Mouse (Mus musculus) limb, embryonic 15.5 days (tissue): ENCODE results near the gene Ppcdc. TPM values are rescaled to one million over a fixed set of nuclear protein-coding genes. Genes with fewer than 3 reads are reported as not detected.

Experiments used
- ATAC-seq: fragments of 200-750 bp; cut with Nextera tagmentation; 2 replicates; pipeline ENCODE4 v1.8.0; 2017; ENCODE audit warnings: low read depth, moderate TSS enrichment; ENCODE audit not compliant: insufficient number of reproducible peaks, low FRiP score, low TSS enrichment
- H3K27ac ChIP-seq: fragments of 300-500 bp; sonication (generic); 2 replicates; pipeline ENCODE4 v1.5.1; 2015; ENCODE audit warnings: moderate library complexity, mild to moderate bottlenecking, inconsistent platforms
- H3K27me3 ChIP-seq: fragments of 300-500 bp; sonication (generic); 2 replicates; pipeline ENCODE4 v1.6.1; 2015; ENCODE audit warnings: inconsistent platforms
- H3K36me3 ChIP-seq: fragments of 300-500 bp; sonication (generic); 2 replicates; pipeline ENCODE4 v1.6.1; 2015; ENCODE audit warnings: inconsistent platforms
- H3K4me1 ChIP-seq: fragments of 300-500 bp; sonication (generic); 2 replicates; pipeline ENCODE4 v1.6.1; 2015; ENCODE audit warnings: inconsistent platforms
- H3K4me2 ChIP-seq: fragments of 300-500 bp; sonication (generic); 2 replicates; pipeline ENCODE4 v1.6.1; 2015; ENCODE audit warnings: mild to moderate bottlenecking, inconsistent platforms
- H3K4me3 ChIP-seq: fragments of 300-500 bp; sonication (generic); 2 replicates; pipeline ENCODE4 v1.5.1; 2015; ENCODE audit warnings: mild to moderate bottlenecking, inconsistent platforms
- H3K9ac ChIP-seq: fragments of 300-500 bp; sonication (generic); 2 replicates; pipeline ENCODE4 v1.6.1; 2015; ENCODE audit warnings: inconsistent platforms
- H3K9me3 ChIP-seq: fragments of 300-500 bp; sonication (generic); 2 replicates; pipeline ENCODE4 v1.6.1; 2016; ENCODE audit warnings: inconsistent platforms
- WGBS: fragments of 180-500 bp; shearing (Covaris S2); methylation state at CpG from one replicate; pipeline ENCODE4 v1.1.7; 2015; 5-methylcytosine and 5-hydroxymethylcytosine counted together
- polyA plus RNA-seq: library from polyadenylated mRNA; unstranded; fragments of >200 nt; fragmentation: Nextera tagmentation; extraction: Ambion mirVana; gene quantifications from 2 replicates; pipeline ENCODE4 v1.2.1, GENCODE M21; 2015

The Ppcdc gene
- polyA plus RNA-seq, 1 experiment from 2014 or later: 23.3 TPM

GRCm38 (mm10) chr9:57402318-57403251 is 37.3 kb downstream of the Ppcdc start:
- no peak overlapping the region for H3K9ac ChIP-seq

GRCm38 (mm10) chr9:57398773-57399172 is 41.2 kb downstream of the Ppcdc start:
- WGBS: 98% methylated on average over 2 of the region's 2 CpGs
- H3K36me3 ChIP-seq: no peaks in the 10 kb centered on the region
- no peaks in the 10 kb centered on the region for H3K9me3 ChIP-seq
- no peaks in the 10 kb centered on the region for H3K27me3 ChIP-seq
- H3K27ac ChIP-seq: no peak overlapping the region
- H3K9ac ChIP-seq: no peak overlapping the region
- ATAC-seq: no peak
- no peak overlapping the region for H3K4me2 ChIP-seq
- H3K4me1 ChIP-seq: no peaks in the 10 kb centered on the region
- H3K4me3 ChIP-seq: no peak overlapping the region

More at GRCm38 (mm10) chr9:57402318-57403251, 37.3 kb downstream of the Ppcdc start:
- Histone ChIP-seq H3K4me1 (no peaks in the 10 kb centered on the region), H3K4me3 (no peak overlapping the region), H3K27me3 (no peaks in the 10 kb centered on the region), H3K36me3 (no peaks in the 10 kb centered on the region), H3K27ac (no peak overlapping the region), H3K4me2 (no peak overlapping the region), H3K9me3 (no peaks in the 10 kb centered on the region)
- no peak for ATAC-seq
- 73% methylated on average over 15 of the region's 15 CpGs for WGBS

- Histone ChIP-seq H3K4me2 (no peak overlapping the region), H3K27ac (no peak overlapping the region), H3K27me3 (no peaks in the 10 kb centered on the region), H3K9ac (no peak overlapping the region), H3K4me3 (no peak overlapping the region), H3K36me3 (no peaks in the 10 kb centered on the region), H3K9me3 (no peaks in the 10 kb centered on the region), H3K4me1 (no peaks in the 10 kb centered on the region)
- WGBS: 74% methylated on average over 1 of the region's 1 CpGs
- no peak for ATAC-seq
These were observed 47.0 kb downstream of the Ppcdc start for GRCm38 (mm10) chr9:57392892-57393291.

GRCm38 (mm10) chr9:57390869-57391268 is 49.1 kb downstream of the Ppcdc start:
- Histone ChIP-seq H3K36me3 (no peaks in the 10 kb centered on the region), H3K4me1 (no peaks in the 10 kb centered on the region), H3K27me3 (no peaks in the 10 kb centered on the region), H3K27ac (no peak overlapping the region), H3K9ac (no peak overlapping the region), H3K9me3 (no peaks in the 10 kb centered on the region), H3K4me3 (no peak overlapping the region), H3K4me2 (no peak overlapping the region)
- no peak for ATAC-seq
- 84% methylated on average over 3 of the region's 3 CpGs for WGBS

GRCm38 (mm10) chr9:57389131-57389530 is 50.8 kb downstream of the Ppcdc start:
- Histone ChIP-seq H3K4me2 (no peak overlapping the region), H3K9me3 (no peaks in the 10 kb centered on the region), H3K36me3 (no peaks in the 10 kb centered on the region), H3K9ac (no peak overlapping the region), H3K4me1 (no peaks in the 10 kb centered on the region), H3K27ac (no peak overlapping the region), H3K27me3 (no peaks in the 10 kb centered on the region), H3K4me3 (no peak overlapping the region)
- 0% methylated on average over 1 of the region's 1 CpGs for WGBS
- ATAC-seq: no peak

- Histone ChIP-seq H3K9me3 (no peaks in the 10 kb centered on the region), H3K27ac (no peak overlapping the region), H3K9ac (no peak overlapping the region), H3K4me2 (no peak overlapping the region), H3K4me3 (no peak overlapping the region), H3K4me1 (no peaks in the 10 kb centered on the region), H3K36me3 (no peaks in the 10 kb centered on the region), H3K27me3 (no peaks in the 10 kb centered on the region)
- WGBS: 82% methylated on average over 4 of the region's 4 CpGs
- no peak for ATAC-seq
These were observed 53.0 kb downstream of the Ppcdc start for GRCm38 (mm10) chr9:57386926-57387325.

GRCm38 (mm10) chr9:57384621-57385020 is 55.3 kb downstream of the Ppcdc start:
- Histone ChIP-seq H3K4me2 (no peak overlapping the region), H3K27ac (no peak overlapping the region), H3K9me3 (no peaks in the 10 kb centered on the region), H3K4me3 (no peak overlapping the region), H3K4me1 (no peaks in the 10 kb centered on the region), H3K36me3 (no peaks in the 10 kb centered on the region), H3K9ac (no peak overlapping the region), H3K27me3 (no peaks in the 10 kb centered on the region)
- no peak for ATAC-seq
- WGBS: 38% methylated on average over 2 of the region's 2 CpGs

- WGBS: 90% methylated on average over 3 of the region's 3 CpGs
- H3K4me2 ChIP-seq: no peak overlapping the region
These were observed 78.9 kb downstream of the Ppcdc start for GRCm38 (mm10) chr9:57360999-57361398.

GRCm38 (mm10) chr9:57354377-57355183 is 85.3 kb downstream of the Ppcdc start:
- no peak overlapping the region for H3K4me3 ChIP-seq
- no peaks in the 10 kb centered on the region for H3K36me3 ChIP-seq
- H3K4me2 ChIP-seq: no peak overlapping the region
- no peak overlapping the region for H3K9ac ChIP-seq
- no peaks in the 10 kb centered on the region for H3K27me3 ChIP-seq
- H3K27ac ChIP-seq: no peak overlapping the region
- no peak for ATAC-seq
- H3K4me1 ChIP-seq: no peaks in the 10 kb centered on the region
- no peaks in the 10 kb centered on the region for H3K9me3 ChIP-seq
- WGBS: 66% methylated on average over 2 of the region's 2 CpGs

More at GRCm38 (mm10) chr9:57360999-57361398, 78.9 kb downstream of the Ppcdc start:
- Histone ChIP-seq H3K9ac (no peak overlapping the region), H3K27ac (no peak overlapping the region), H3K27me3 (no peaks in the 10 kb centered on the region), H3K9me3 (no peaks in the 10 kb centered on the region), H3K36me3 (no peaks in the 10 kb centered on the region), H3K4me3 (no peak overlapping the region), H3K4me1 (no peaks in the 10 kb centered on the region)
- no peak for ATAC-seq

GRCm38 (mm10) chr9:57351277-57351676 is 88.6 kb downstream of the Ppcdc start:
- H3K36me3 ChIP-seq: no peaks in the 10 kb centered on the region
- H3K27ac ChIP-seq: no peak overlapping the region
- no peaks in the 10 kb centered on the region for H3K9me3 ChIP-seq
- WGBS: 67% methylated on average over 2 of the region's 2 CpGs
- H3K27me3 ChIP-seq: no peaks in the 10 kb centered on the region
- no peaks in the 10 kb centered on the region for H3K4me1 ChIP-seq
- no peak overlapping the region for H3K4me2 ChIP-seq
- H3K9ac ChIP-seq: no peak overlapping the region
- no peak for ATAC-seq
- no peak overlapping the region for H3K4me3 ChIP-seq

- no peak overlapping the region for H3K9ac ChIP-seq
- H3K27me3 ChIP-seq: no peaks in the 10 kb centered on the region
- ATAC-seq: no peak
- WGBS: 35% methylated on average over 1 of the region's 1 CpGs
- no peak overlapping the region for H3K4me2 ChIP-seq
- H3K4me3 ChIP-seq: no peak overlapping the region
- H3K36me3 ChIP-seq: no peaks in the 10 kb centered on the region
- H3K9me3 ChIP-seq: no peaks in the 10 kb centered on the region
- no peaks in the 10 kb centered on the region for H3K4me1 ChIP-seq
- no peak overlapping the region for H3K27ac ChIP-seq
These were observed 94.0 kb downstream of the Ppcdc start for GRCm38 (mm10) chr9:57345902-57346301.

- Histone ChIP-seq H3K9ac (no peak overlapping the region), H3K9me3 (no peaks in the 10 kb centered on the region), H3K27ac (no peak overlapping the region), H3K4me1 (no peaks in the 10 kb centered on the region), H3K36me3 (no peaks in the 10 kb centered on the region), H3K4me2 (no peak overlapping the region), H3K27me3 (no peaks in the 10 kb centered on the region), H3K4me3 (no peak overlapping the region)
- WGBS: 59% methylated on average over 3 of the region's 3 CpGs
- ATAC-seq: no peak
These were observed 96.2 kb downstream of the Ppcdc start for GRCm38 (mm10) chr9:57343752-57344151.
